Mouse (Mus musculus) lung, postnatal 0 days (tissue): ENCODE measurements at regions not wholly inside any gene's neighbourhood (a gene's known extent, or its start where the extent isn't known, plus 50 kb on each side); places are given as distances from the start of the nearest gene placed in this dataset.

Experiments used
- CTCF ChIP-seq: IDR thresholded peaks from 2 replicates; pipeline ENCODE4 v1.5.1; 2016; ENCODE audit warnings: antibody characterized with exemption, mild to moderate bottlenecking
- EP300 ChIP-seq: IDR thresholded peaks from 2 replicates; pipeline ENCODE4 v1.6.1; 2016; ENCODE audit warnings: antibody characterized with exemption, mild to moderate bottlenecking, control low read depth

- TF ChIP-seq CTCF, result no peak
- no peak for TF ChIP-seq EP300
Measured at GRCm38 (mm10) chr1:186424084-186424483, 281.7 kb downstream of the Tgfb2 start.
